Mouse (Mus musculus) kidney, postnatal 10 days (tissue): ENCODE measurements around the gene Kank2.
"Not testable (repeated sequence)": the region's sequence is repeated elsewhere in the genome, so short reads cannot be mapped to it uniquely, and the experiment has no call there.

Experiments used
- DNase-seq: peaks from one replicate; pipeline ENCODE4 v3.0.0; 2021; ENCODE audit warnings: mixed read lengths

Gene Kank2

DNA sequence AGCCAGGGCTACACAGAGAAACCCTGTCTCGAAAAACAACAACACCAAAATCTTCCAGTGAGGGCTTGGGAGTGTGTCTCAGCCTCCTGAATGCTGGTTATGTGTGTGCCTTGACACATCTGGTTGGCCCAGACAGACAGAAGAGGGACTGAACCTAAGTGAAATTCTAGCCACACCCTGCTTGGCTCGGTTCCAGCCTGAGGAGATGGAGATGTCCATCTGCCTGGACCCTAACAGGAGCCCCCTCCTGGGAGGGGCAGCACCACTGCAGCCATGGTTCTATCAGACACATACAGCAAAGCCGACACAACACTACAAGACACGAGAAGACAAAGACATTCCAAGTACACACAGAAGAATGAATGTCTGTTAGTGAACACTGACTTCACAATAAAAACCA, 19.6 kb upstream of the Kank2 start:
- peak; percentile 43 for DNase-seq

DNA sequence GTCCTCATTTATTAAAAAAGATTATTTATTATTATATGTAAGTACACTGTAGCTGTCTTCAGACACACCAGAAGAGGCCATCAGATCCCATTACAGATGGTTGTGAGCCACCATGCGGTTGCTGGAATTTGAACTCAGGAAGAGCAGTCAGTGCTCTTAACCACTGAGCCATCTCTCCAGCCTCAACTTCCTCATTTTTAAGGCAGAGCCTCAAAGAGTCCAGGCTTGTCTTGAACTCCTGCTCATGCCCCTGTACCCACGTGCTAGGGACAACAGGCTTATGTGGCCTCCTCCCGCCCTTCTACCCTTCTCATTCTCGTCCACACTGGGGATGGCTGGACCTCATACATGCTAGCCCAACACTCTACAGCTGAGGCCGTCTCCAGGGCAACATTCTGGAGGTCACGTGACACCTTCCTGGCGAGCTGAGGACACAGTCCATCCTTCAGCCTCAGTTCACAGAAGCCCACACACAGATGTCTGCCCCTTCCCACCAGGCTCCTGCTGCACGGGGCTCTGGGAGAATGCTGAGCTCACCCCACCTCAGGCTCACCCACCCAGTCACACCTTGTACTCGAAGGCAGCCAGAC, 18.3 kb upstream of the Kank2 start:
- no peak for DNase-seq

DNA sequence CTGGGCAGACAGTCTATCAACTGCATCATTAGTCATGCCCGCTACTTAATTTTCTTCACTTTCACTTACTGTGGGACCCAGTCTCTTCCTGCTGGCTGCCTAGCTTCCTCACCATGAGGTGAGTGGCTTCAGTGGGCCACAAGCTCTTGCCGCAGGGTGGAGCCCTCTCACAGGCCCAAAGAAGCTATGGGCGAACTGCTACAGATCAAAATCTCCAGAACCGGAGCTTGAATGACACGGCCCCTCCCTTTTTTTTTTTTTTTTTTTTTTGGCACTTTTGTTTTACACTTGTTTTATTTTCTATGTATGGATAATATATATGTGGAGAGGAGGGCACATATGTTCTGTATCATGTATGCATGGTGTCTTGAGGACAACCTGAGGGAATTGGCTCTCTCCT, 12.6 kb upstream of the Kank2 start:
- DNase-seq: no peak

DNA sequence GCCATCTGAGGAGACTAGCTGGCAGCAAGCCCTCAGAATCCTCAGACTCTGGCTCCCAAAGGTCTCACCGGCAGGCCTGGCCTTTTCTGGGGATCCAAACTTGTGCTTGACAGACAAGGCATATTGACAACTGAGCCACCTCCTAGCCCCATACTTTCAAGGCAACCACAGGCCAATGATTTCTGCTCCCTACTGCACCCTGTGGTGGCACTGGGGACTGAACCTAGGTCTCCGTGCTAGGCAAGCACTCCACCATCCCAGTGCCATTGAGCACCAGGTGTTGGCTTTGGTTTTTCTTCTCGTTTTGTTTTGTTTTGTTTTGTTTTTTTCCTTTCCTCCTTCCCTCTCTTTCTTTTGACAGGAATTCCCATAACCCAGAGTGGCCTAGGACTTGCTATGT, 10.0 kb upstream of the Kank2 start:
- peak; percentile 15 for DNase-seq

DNA sequence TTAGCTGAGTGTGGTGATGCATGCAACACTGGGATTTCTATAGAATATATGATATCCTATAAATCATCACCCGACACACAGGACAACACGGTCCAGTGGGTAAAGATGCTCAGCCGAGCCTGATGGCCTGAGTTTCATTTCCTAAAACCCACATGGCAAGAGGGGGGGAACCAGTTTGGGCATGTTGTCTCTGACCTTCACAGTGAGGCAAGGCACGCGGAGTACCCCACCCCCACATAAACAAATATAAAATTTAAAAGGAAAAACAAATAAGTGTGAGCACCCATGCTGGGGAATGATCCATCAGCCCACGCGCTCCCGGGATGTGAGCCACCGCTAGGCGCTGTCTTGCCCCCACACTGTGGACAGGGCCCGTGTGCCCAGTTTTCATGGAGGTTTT, 8.4 kb upstream of the Kank2 start:
- peak; percentile 12 for DNase-seq

DNA sequence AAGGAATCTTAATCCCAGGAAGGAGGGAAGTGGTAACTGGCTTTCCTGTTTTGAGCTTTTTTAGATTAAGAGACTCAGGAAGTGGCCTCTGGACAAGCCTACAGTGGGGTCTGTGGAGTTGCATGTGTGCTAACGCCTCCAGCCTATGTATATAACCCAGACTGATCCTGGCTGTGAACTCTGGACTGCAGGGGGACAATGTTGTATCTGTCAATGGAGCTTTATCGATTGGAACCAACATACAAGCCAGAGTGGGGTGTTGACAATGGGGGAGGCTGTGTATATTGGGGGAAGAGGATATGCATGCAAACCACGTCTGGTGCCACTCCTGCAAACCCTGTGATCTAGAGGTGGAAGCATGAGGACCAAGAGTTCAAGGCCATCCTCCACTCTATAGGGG, 7.8 kb upstream of the Kank2 start:
- DNase-seq: no peak

DNA sequence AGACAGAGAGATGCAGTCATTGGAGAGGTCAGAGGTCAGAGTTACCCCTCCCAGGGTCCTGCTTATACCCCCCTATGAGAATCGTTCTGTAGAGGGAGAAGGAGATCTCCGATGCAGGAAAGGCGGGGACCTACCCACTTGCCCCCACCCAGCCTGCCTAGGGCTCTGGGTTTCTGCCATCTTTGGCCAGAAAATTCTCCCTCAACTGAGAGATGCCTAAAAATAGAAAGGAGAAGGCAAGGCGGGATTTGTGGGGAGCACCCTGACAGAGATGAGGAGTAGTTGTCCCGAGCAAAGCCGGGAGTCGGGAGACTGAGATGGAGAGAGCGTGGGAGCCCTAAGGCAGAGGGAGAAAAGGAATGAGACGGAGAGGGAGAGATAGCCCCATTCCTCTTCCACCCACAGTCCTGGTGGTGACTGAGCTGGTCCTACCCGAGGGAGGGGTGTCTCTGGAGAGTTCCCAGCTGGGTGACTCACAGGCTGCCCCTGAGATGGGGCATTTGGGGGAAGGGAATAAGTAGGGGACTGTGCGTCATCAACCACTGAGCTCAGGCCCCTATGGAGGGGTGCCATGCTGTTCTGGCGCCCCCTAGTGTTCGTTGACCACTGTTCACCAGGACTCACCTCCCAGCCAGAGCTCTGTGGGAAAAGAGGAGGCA, 5.6 kb upstream of the Kank2 start:
- DNase-seq: peak; percentile 91

DNA sequence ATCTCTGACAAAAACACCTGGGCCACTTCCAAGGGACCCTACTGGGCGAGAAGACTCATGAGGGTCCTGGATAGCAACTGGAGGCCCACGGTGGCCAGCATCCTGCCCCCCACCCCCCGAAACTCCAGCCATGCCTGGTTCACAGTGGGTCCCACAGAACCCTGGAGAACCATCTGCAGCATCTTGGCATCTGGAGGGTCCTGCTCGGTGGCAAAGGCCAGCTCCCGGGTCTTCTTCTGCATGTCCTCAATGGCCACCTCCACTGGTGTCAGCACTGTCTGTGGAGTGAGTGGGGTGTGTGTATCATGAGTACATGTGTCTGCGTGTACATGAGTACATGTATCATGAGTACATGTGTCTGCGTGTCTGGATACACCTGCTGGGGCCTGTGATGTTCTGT, 3.0 kb upstream of the Kank2 start:
- DNase-seq: no peak

DNA sequence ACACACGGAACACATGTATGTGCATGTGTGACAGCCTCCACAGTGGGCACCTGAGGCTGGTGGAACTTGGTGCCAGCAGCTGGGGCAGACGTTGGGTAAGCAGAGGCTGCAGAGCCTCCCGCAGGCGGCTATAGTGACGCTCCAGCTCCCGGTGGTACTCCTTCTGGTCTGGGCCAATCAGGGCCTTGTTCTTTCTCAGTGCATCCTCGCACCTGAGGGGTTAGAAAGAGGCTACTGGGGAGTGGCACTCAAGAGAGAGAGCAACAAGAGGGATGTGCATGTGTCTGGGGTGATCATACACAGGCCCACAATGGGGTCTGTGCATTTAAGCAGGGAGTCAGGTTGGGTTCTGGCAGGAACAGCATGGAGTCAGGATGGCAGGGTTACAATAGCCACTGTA, 2.6 kb upstream of the Kank2 start:
- DNase-seq: no peak

DNA sequence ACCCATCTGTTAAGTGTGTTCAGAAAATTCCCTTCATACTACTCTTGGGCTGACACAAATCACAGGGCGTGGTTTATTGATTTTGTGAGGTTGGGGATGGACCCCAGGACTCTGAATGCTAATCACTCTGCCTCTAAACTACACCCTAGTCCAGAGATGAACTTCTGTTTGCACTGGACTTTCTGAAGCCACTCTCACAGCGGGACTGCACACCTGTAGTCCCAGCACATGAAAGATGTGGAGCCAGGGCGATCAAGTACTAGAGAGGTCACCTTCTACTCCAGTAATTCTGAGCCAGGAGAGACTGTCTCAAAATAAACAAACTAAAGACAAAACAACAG, 436 bp upstream of the Kank2 start:
- no peak for DNase-seq

DNA sequence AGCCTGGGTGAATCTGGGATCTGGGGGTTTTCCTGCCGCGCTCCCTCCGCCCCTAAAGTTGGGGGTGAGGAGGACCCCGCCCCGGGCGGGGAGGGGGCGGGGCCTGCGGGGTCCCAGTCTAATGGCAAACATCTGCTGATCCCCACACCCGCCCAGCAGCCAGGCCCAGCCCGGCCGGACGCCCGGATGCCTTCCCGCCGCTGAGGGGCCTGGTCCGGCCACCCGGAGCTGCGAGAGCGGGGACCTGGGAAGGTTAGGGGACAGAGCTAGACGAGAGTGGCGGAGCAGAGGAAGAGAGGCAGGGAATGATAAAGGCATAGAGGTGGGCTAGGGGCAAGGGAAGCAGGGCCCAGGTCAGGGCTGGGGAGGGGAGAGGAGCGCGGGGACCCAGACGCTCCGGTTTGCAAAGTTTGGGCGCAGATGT, 611 bp downstream of the Kank2 start:
- DNase-seq: peak; percentile 89

DNA sequence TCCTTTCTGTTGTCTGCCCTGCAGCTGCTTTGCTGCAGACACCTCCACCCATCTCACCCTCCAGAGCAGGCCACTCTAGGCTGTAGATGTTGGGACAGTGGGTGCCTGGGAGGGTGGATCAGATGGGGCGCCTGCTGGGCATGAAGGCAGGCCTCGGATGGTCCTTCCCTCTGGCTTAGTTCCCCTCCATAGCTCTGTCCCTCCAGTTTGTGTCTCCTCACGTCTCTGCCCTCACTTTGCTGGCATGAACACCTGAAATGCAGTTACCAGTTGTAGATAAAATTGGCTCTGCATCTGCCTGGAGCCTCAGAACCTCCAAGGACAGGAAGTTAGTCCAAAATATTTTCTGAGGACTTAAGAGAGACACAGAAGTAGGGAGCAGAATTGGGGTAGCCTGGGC, 1.6 kb downstream of the Kank2 start:
- no peak for DNase-seq

DNA sequence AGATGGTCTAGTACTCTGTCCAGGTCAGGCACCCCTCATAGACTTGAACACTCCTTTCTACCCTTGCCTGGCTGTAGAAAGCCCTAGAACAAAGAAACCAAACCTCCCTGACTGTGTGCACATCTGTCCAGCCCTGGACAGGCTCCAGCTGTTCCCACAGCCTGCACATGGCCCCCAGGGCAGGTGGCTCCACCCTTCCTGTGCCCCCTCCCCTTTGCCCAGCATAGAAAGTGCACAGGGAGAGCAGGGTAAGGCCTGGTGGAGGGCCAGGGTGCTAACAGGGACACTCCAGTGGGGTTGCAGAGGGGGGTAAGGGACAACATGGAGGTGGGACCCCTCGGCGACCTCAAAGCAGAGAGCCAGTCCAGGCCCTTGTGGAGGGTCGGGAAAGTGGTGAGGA, 2.3 kb downstream of the Kank2 start:
- DNase-seq: peak; percentile 65

DNA sequence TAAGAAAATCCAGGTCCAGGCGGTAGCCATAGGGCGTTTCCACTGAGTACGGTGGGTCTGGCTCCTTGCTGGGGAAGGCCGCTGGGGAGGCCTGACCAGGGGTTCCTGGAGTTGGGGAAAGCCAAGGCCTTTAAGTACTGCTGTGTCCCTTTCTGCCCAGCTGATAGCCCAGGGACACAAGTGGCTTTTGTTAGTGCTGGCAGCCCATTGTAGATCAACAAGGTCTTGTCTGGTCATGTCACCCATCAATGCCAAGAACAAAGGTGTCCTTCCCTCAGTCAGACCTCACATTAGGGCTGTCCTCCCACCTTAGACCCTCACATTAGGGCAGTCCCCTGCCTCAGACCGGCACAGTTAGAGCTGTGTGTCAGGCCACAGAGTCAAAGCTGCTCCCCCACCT, 3.0 kb downstream of the Kank2 start:
- no peak for DNase-seq

DNA sequence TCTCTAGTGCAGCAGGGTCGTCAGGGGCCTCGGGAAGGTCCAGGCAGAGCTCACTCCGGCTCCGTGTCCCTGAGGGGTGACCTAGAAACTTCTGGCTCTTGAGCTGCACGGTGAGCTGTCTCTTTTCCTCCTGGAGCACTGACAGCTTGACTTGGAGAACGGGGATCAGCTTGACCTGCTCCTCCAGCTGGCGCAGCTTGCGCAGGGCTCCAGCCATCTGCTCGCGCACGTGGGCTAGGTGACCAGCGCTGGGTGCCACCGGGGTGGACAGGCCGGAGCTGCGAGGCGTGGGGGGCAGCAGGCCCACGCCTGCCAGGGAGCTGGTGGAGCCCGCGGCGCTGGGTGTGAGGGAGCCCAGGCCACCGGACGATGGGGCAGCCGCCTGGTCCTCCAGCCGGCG, 3.6 kb downstream of the Kank2 start:
- no peak for DNase-seq

DNA sequence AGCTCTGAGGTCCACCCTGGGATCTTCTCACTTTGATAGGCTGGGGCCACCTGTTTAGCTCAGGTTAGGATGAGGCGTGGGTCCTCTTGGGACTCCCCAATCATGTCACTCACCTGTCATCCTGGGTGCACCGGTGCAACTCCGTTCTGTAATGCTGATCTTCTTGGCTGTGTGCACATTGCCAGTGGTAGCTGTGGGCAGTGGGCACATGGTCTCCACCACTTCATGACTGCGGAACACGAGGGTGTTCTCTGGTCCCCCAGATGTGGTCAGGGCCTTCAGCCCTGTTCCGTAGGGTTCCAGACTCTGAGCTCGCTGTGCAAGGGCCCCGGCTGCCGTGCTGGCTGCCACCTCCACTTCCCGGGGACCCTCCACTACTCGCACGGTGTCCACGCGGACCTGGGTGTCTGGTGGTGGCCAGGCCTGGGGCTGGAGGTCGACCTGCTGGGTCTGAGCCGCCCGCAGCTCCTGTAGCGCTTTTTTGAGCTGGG, 4.2 kb downstream of the Kank2 start:
- DNase-seq: no peak

DNA sequence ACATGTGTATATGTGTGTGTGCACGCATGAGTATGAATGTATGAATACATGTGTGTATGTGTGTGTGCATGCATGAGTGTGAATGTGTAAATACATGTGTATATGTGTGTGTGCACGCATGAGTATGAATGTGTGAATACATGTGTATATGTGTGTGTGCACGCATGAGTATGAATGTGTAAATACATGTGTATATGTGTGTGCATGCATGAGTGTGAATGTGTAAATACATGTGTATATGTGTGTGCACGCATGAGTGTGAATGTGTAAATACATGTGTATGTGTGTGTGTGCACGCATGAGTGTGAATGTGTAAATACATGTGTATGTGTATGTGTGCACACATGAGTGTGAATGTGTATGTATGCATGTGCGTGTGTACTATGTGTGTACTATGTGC, 5.0 kb downstream of the Kank2 start:
- DNase-seq: not testable (repeated sequence)

DNA sequence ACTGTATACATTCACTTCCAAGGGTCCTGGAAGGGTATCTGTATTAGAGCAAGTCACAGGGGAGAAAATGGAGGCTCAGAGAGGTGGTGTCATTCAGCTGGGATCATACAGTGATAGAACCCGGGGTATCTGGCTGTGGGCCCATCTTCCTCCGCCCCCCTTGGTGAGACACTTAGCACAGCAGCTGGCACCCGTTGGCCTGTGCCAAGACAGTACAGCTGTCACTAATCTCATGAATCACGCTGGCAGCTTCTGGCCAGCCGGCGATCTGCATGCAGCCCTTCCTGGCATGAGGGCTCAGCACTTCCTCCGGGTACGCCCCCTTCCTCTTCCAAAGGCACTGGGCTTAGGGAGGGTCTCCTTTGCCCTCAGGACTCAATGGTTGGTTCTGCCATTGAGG, 5.9 kb downstream of the Kank2 start:
- DNase-seq: peak; percentile 66

DNA sequence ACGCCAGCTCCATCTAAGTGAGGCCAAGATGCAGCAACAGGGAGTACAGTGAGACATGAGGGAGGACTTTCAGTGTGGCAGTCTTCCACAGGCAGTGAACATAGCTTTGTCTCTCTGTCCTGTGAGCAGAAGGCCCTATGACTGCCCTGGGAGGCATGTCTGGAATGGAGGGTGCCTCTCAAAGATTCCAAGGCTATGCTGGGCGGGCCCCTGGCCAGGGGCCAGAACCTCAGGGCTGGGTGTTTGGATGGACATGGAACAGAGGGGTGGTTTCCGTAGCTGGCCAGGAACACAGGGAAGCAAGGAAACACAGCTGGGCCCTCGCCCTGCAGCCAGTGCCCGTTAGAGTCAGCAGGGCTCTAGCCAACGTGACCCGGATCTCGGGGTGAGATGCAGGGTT, 6.7 kb downstream of the Kank2 start:
- peak; percentile 86 for DNase-seq

DNA sequence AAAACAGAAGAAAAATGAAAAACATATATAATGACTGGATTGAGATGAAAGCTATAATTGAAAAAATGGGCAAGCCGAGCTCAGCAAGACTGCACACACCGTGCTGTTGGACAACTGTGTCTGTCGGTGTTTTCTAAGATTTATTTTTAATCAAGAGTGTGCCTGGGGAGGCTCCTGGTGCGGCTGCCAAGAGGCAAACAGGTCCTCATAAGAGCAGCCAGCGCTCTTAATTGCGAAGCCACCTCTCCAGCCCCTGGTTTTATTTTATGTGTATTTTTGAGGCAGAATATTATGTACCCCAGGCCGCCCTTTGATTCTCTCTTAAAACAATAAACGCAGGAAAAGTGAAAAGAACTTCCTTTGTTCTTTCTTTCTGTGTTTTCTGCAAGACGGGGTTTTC, 10.3 kb downstream of the Kank2 start:
- DNase-seq: no peak

DNA sequence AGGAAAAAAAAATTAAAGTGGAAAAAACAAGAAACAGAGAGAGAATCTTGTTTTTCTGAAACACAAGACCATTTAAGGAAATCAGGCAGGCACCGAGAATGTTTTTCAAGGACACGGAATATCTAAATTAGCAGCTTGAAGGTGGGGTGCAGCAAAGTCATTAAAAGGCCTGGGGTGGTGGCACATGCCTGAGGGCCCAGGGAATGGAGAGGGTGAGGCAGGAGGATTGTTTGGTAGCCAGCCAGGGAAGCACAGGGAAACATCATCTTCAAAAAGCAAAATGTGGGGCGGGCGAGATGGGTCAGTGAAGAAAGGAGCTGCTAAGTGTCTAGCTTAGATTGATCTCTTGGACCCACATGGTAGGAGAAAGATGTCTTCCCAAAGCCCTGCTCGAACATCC, 10.9 kb downstream of the Kank2 start:
- no peak for DNase-seq

DNA sequence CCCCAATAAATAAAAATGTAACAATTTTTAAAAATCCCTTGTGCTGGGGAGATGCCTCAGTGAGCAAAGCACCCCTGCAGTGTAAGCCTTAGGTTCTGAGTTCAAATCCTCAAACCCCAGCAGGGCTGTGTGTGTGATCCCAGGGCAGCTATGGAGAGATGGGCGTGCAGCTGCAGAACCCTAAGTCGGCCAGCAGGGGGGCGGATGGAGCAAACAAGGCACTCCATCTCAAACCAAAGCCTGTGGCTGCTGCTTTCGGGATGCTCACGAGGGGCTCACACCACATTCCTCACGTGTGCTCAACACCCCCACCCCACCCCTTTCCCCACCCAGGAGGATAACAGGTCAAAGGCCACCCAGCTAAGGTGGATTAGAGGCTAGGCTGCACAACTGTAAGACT, 11.6 kb downstream of the Kank2 start:
- peak; percentile 84 for DNase-seq

DNA sequence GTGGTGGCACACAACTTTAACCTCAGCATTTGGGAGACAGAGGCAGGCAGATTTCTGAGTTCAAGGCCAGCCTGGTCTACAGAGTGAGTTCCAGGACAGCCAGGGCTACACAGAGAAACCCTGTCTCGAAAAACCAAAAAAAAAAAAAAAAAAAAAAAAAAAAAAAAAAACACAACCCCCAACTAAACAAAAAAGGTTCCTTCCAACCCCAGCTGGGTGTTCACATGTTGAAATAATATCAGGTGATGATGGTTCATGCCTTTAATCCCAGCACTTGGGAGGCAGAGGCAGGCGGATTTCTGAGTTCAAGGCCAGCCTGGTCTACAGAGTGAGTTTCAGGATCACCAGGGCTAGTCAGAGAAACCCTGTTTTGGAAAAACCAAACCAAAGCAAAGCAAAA, 12.2 kb downstream of the Kank2 start:
- DNase-seq: not testable (repeated sequence)

DNA sequence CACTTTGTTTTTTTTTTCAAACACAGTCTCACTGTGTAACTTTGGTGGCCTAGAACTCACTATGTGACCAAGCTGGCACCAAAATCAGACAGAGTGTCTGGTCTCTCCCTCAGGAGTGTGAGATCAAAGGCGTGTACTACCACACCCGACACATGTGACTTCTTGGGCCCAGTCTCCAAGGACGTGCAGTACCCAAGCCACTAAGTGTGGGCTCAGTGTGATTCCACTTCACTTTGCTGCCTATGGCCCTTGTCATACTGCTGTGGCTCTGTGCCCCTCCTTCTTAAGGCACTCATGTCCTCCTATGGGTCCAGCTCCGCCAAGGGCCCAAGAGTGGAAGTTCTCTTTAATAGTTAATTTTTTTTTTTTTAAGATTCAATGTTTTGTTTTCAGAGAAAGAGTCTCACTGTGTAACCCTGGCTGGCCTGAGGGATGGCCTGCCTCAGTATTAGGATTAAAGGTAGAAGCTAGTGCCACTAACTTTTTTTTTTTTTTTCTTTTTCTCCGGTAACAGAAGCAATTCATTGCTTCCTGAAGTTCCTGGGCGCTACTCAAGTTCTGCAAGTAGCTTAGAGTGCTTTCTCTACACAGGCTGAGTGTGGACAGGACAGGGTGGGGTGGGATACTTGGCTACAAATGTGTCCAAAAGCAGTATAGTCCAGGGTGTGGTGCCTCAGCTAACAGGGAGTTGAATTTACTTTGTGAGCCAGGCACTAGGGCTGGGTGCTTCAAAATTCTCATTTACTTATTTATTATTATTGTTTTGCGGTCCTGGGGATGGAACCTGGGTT, 13.8 kb downstream of the Kank2 start:
- DNase-seq: no peak
